Mouse (Mus musculus): ENCODE results near the gene Ccdc167.

DNA sequence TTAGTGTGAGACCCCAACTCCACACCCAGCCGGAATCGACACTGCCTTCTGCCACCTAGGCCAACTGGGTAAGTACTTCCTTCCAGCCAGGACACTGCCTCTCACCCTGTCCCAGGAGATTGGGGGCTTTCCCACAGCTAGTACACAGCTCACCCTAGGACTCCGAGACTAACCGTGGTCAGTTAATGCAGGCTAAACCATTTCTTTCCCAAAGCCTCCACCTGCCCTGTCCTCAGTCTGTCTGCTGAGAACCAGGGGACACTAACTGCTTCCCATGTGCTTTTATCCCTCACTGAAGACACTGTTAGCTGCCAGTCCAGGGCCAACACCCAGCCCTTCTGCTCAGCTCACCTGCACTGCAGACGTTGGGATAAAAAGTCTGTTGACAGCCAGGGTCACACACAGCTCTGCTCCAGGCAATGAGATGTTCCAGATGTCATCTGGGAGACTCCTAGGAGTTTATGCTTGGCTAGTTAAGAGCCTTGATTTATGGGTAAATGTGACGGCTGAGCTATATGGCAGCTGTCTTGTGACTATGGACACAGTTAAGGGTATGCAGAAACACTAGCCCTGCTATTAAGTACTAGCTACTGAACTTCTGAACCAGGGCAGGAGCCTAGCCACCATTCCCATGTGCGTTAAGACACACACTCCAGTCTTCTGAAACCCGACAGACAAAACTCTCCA lies 5.0 kb downstream of the Ccdc167 start:
- TF ChIP-seq CTCF (IDR thresholded peaks at IDR 0.05; ENCODE audit: control insufficient read depth, insufficient read depth, insufficient read length) (no peak), USF1 (IDR thresholded peaks at IDR 0.05; ENCODE audit: low read depth) (no peak), MYOG (IDR thresholded peaks at IDR 0.05; ENCODE audit: control insufficient read depth, extremely low read depth, insufficient read length) (no peak), FOSL1 (IDR thresholded peaks at IDR 0.05; ENCODE audit: insufficient read depth, low read length, poor library complexity, severe bottlenecking) (no peak)

All from C2C12 (cell line).